ENCODE assay signal across 22 mouse cellular contexts in genomic region chr11:72332951-72333667, GRCm38 (mm10). TPM values are rescaled to one million over a fixed set of nuclear protein-coding genes. Genes with fewer than 3 reads are reported as not detected.
DNase-seq lines count a peak whose midpoint lies in the region; ATAC-seq and TF ChIP-seq lines count a peak whose summit lies in the region.
"Had no signal": no experiment of that assay in that cellular context is flagged by ENCODE, and none has a peak within 500 bp of the region (broad histone marks: within the 10 kb centered on the region; RNA-seq: fewer than 3 reads in every experiment).

No protein-coding gene starts in this region.

- TF ChIP-seq POLR2A in lung, adult 2 months (IDR thresholded peaks at IDR 0.05; ENCODE audit: borderline replicate concordance, extremely low read depth, low read depth, low read length): no peak

- H3K4me3 ChIP-seq in lung, adult 2 months (replicated peaks; ENCODE audit: extremely low read depth, low read depth, low read length): no peak overlapping the region
- H3K4me3 ChIP-seq: midbrain, embryonic 10.5 days had no signal

- DNase-seq in frontal cortex, postnatal 14 days (ENCODE audit: low spot score in 2 of 2): no peak
- DNase-seq in left cerebral cortex, postnatal 14 days (ENCODE audit: low spot score in 2 of 2): peak; percentile 51 to 73
- no peak for DNase-seq in left cerebral cortex, postnatal 4 days
- peak; percentile 71 for DNase-seq in Muller cell, postnatal 12 days (ENCODE audit: inconsistent ontology term)
- peak; percentile 39 to 58 for DNase-seq in right cerebral cortex, postnatal 10 days (ENCODE audit: low spot score in 2 of 2)
- no peak for DNase-seq in lung, adult 2 months
- DNase-seq: cerebellum, adult 11 months; heart, adult 18-20 months; heart, postnatal 10 days; kidney, adult 2 months; thymus, postnatal 4 days had no signal

- 78% methylated on average over 9 of the region's 9 CpGs for WGBS in lung, adult 2 months

- no peaks in the 10 kb centered on the region for H3K4me1 ChIP-seq in lung, adult 2 months (ENCODE audit: control insufficient read depth, insufficient read depth, low read length)

- ATAC-seq in frontal cortex, adult (ENCODE audit: low TSS enrichment): peak; percentile 70
- ATAC-seq: activated CD4-positive, CD25-positive, alpha-beta regulatory T cell, adult 4 months; forebrain, embryonic 16.5 days; hindbrain, postnatal 0 days had no signal

- no peak for TF ChIP-seq CTCF in lung, adult 2 months (IDR thresholded peaks at IDR 0.05; ENCODE audit: insufficient read depth, low read length)

- intact Hi-C loops in left cerebral cortex, postnatal 14 days (cut with DNase I): no loop called here
- intact Hi-C loops in left cerebral cortex, postnatal 4 days (cut with DNase I): no loop called here

RNA-seq across cellular contexts. Expression of gene Fbxo39, which starts 18.9 kb away (rescaled TPM):
- not detected for total RNA-seq in left cerebral cortex, postnatal 14 days (2021)
- total RNA-seq in left cerebral cortex, postnatal 4 days (2021): not detected
- polyA plus RNA-seq in lung, adult 2 months (2012; rRNA removed): 0.12 and 0.31 TPM in 2 replicates
- total RNA-seq: adrenal gland, postnatal 4 days; heart, adult 18-20 months; heart, postnatal 10 days; layer of hippocampus, adult 18-20 months had no signal
- polyA plus RNA-seq: forebrain, embryonic 16.5 days; hindbrain, postnatal 0 days; liver, embryonic 11.5 days; lung, embryonic 16.5 days; midbrain, embryonic 10.5 days; stomach, postnatal 0 days had no signal

RNA-seq across cellular contexts. Expression of gene Tekt1, which starts 29.1 kb away (rescaled TPM):
- total RNA-seq in left cerebral cortex, postnatal 14 days (2021): 1 to 10 TPM; 1.3 to 1.7 TPM
- 1 to 10 TPM; 1.6 to 2.1 TPM for total RNA-seq in left cerebral cortex, postnatal 4 days (2021)
- polyA plus RNA-seq in lung, adult 2 months (2012; rRNA removed): 4.8 and 8.3 TPM in 2 replicates
- polyA plus RNA-seq: activated CD4-positive, CD25-positive, alpha-beta regulatory T cell, adult 4 months; spleen, adult 2 months; stomach, postnatal 0 days had no signal

RNA-seq across cellular contexts. Expression of gene Xaf1, which starts 31.7 kb away (rescaled TPM):
- total RNA-seq in left cerebral cortex, postnatal 14 days (2021): 1 to 10 TPM; 1.9 to 2.9 TPM
- total RNA-seq in left cerebral cortex, postnatal 4 days (2021): 1 to 10 TPM in 1 of 2 experiments, under 1 TPM in 1; 0.70 to 1.2 TPM
- polyA plus RNA-seq in lung, adult 2 months (2012; rRNA removed): 28.2 and 55.3 TPM in 2 replicates

Comparison
In these comparisons a context has a peak if more than half of its experiments do, and no peak if none do; other contexts are left out.
1. DNase-seq: peak in left cerebral cortex, postnatal 14 days (2 of 2), Muller cell, postnatal 12 days (single experiment) and right cerebral cortex, postnatal 10 days (2 of 2); none in frontal cortex, postnatal 14 days (0 of 2), left cerebral cortex, postnatal 4 days (single experiment) and lung, adult 2 months (single experiment).